Mouse (Mus musculus) intestine, embryonic 15.5 days (tissue): ENCODE results near the gene Plbd2. TPM values are rescaled to one million over a fixed set of nuclear protein-coding genes. Genes with fewer than 3 reads are reported as not detected.

Source experiments
- ATAC-seq: fragments of 200-750 bp; cut with Nextera tagmentation; 2 replicates; pipeline ENCODE4 v1.8.0; 2017; ENCODE audit warnings: moderate TSS enrichment, moderate library complexity
- H3K27ac ChIP-seq: fragments of 300-500 bp; sonication (generic); 2 replicates; pipeline ENCODE4 v1.5.1; 2015; ENCODE audit warnings: mild to moderate bottlenecking, inconsistent platforms
- H3K27me3 ChIP-seq: fragments of 300-500 bp; sonication (generic); replicated peaks from 2 replicates; pipeline ENCODE4 v1.6.1; 2015; ENCODE audit warnings: inconsistent platforms
- H3K36me3 ChIP-seq: fragments of 300-500 bp; sonication (generic); 2 replicates; pipeline ENCODE4 v1.6.1; 2015; ENCODE audit warnings: inconsistent platforms
- H3K4me1 ChIP-seq: fragments of 300-500 bp; sonication (generic); replicated peaks from 2 replicates; pipeline ENCODE4 v1.6.1; 2015; ENCODE audit warnings: inconsistent platforms
- H3K4me2 ChIP-seq: fragments of 300-500 bp; sonication (generic); replicated peaks from 2 replicates; pipeline ENCODE4 v1.6.1; 2015; ENCODE audit warnings: mild to moderate bottlenecking, inconsistent platforms
- H3K4me3 ChIP-seq: fragments of 300-500 bp; sonication (generic); replicated peaks from 2 replicates; pipeline ENCODE4 v1.5.1; 2015; ENCODE audit warnings: inconsistent platforms
- H3K9ac ChIP-seq: fragments of 300-500 bp; sonication (generic); 2 replicates; pipeline ENCODE4 v1.6.1; 2015; ENCODE audit warnings: inconsistent platforms
- H3K9me3 ChIP-seq: fragments of 300-500 bp; sonication (generic); 2 replicates; pipeline ENCODE4 v1.6.1; 2016; ENCODE audit warnings: inconsistent platforms
- WGBS: fragments of 180-500 bp; shearing (Covaris S2); methylation state at CpG from one replicate; pipeline ENCODE4 v1.1.7; 2015; 5-methylcytosine and 5-hydroxymethylcytosine counted together
- polyA plus RNA-seq: library from polyadenylated mRNA; unstranded; fragments of >200 nt; fragmentation: Nextera tagmentation; extraction: Ambion mirVana; gene quantifications from 2 replicates; pipeline ENCODE4 v1.2.1, GENCODE M21; 2015

Gene Plbd2
- polyA plus RNA-seq, 1 experiment from 2014 or later = 50.2 TPM

GRCm38 (mm10) chr5:120468830-120469229 lies 34.6 kb downstream of the Plbd2 start:
- no peak overlapping the region for H3K27ac ChIP-seq
- no peaks in the 10 kb centered on the region for H3K36me3 ChIP-seq
- WGBS = 69% methylated on average over 6 of the region's 6 CpGs
- no peak overlapping the region for H3K4me2 ChIP-seq
- H3K4me3 ChIP-seq = no peak overlapping the region
- H3K9me3 ChIP-seq = no peaks in the 10 kb centered on the region
- no peaks in the 10 kb centered on the region for H3K4me1 ChIP-seq
- no peaks in the 10 kb centered on the region for H3K27me3 ChIP-seq
- no peak overlapping the region for H3K9ac ChIP-seq
- ATAC-seq = no peak

GRCm38 (mm10) chr5:120468336-120468735 lies 35.1 kb downstream of the Plbd2 start:
- H3K4me3 ChIP-seq = no peak overlapping the region
- ATAC-seq = peak; percentile 39; the same call in 1 of the 2 replicates
- no peaks in the 10 kb centered on the region for H3K36me3 ChIP-seq
- H3K9me3 ChIP-seq = no peaks in the 10 kb centered on the region
- H3K27me3 ChIP-seq = no peaks in the 10 kb centered on the region
- no peak overlapping the region for H3K27ac ChIP-seq
- H3K9ac ChIP-seq = no peak overlapping the region
- WGBS = 60% methylated on average over 5 of the region's 5 CpGs
- no peak overlapping the region for H3K4me2 ChIP-seq
- H3K4me1 ChIP-seq = no peaks in the 10 kb centered on the region

GRCm38 (mm10) chr5:120467026-120467425 lies 36.4 kb downstream of the Plbd2 start:
- Histone ChIP-seq H3K27me3 (no peaks in the 10 kb centered on the region), H3K27ac (no peak overlapping the region), H3K4me2 (peak overlapping the region; percentile 40), H3K9ac (no peak overlapping the region; the same call in 1 of the 2 replicates), H3K9me3 (no peaks in the 10 kb centered on the region), H3K4me1 (no peaks in the 10 kb centered on the region), H3K36me3 (no peaks in the 10 kb centered on the region), H3K4me3 (peak overlapping the region; percentile 25)
- ATAC-seq = peak; percentile 46
- 6% methylated on average over 4 of the region's 4 CpGs for WGBS

- WGBS = 70% methylated on average over 6 of the region's 6 CpGs
- H3K4me3 ChIP-seq = no peak overlapping the region
- no peaks in the 10 kb centered on the region for H3K9me3 ChIP-seq
- no peak overlapping the region for H3K4me2 ChIP-seq
- no peak overlapping the region for H3K27ac ChIP-seq
- ATAC-seq = peak; percentile 47
- H3K9ac ChIP-seq = no peak overlapping the region
- no peaks in the 10 kb centered on the region for H3K36me3 ChIP-seq
- H3K4me1 ChIP-seq = no peaks in the 10 kb centered on the region
- no peaks in the 10 kb centered on the region for H3K27me3 ChIP-seq
These were observed 37.6 kb downstream of the Plbd2 start for GRCm38 (mm10) chr5:120465860-120466259.

GRCm38 (mm10) chr5:120465062-120465461 lies 38.4 kb downstream of the Plbd2 start:
- no peaks in the 10 kb centered on the region for H3K36me3 ChIP-seq
- H3K4me1 ChIP-seq = no peaks in the 10 kb centered on the region
- no peak overlapping the region for H3K4me3 ChIP-seq
- no peak for ATAC-seq
- 41% methylated on average over 5 of the region's 5 CpGs for WGBS
- no peaks in the 10 kb centered on the region for H3K27me3 ChIP-seq
- H3K4me2 ChIP-seq = no peak overlapping the region
- H3K9me3 ChIP-seq = no peaks in the 10 kb centered on the region
- H3K9ac ChIP-seq = no peak overlapping the region
- H3K27ac ChIP-seq = no peak overlapping the region

- no peak overlapping the region for H3K27ac ChIP-seq
- WGBS = 77% methylated on average over 4 of the region's 4 CpGs
These were observed 39.1 kb downstream of the Plbd2 start for GRCm38 (mm10) chr5:120464321-120464720.

GRCm38 (mm10) chr5:120461902-120462301 lies 41.5 kb downstream of the Plbd2 start:
- Histone ChIP-seq H3K36me3 (no peaks in the 10 kb centered on the region), H3K9ac (no peak overlapping the region), H3K4me2 (no peak overlapping the region), H3K4me3 (no peak overlapping the region), H3K9me3 (no peaks in the 10 kb centered on the region), H3K27me3 (no peaks in the 10 kb centered on the region), H3K27ac (no peak overlapping the region), H3K4me1 (no peaks in the 10 kb centered on the region)
- WGBS = 66% methylated on average over 15 of the region's 15 CpGs
- ATAC-seq = no peak

More at GRCm38 (mm10) chr5:120464321-120464720, 39.1 kb downstream of the Plbd2 start:
- Histone ChIP-seq H3K4me2 (no peak overlapping the region), H3K27me3 (no peaks in the 10 kb centered on the region), H3K4me3 (no peak overlapping the region), H3K9ac (no peak overlapping the region), H3K4me1 (no peaks in the 10 kb centered on the region), H3K9me3 (no peaks in the 10 kb centered on the region), H3K36me3 (no peaks in the 10 kb centered on the region)
- ATAC-seq = no peak

GRCm38 (mm10) chr5:120459133-120459532 lies 44.3 kb downstream of the Plbd2 start:
- H3K27ac ChIP-seq = no peak overlapping the region
- H3K9me3 ChIP-seq = no peaks in the 10 kb centered on the region
- WGBS = 74% methylated on average over 10 of the region's 10 CpGs
- H3K4me1 ChIP-seq = no peaks in the 10 kb centered on the region
- ATAC-seq = no peak
- no peak overlapping the region for H3K4me2 ChIP-seq
- no peak overlapping the region for H3K4me3 ChIP-seq
- H3K27me3 ChIP-seq = 0 out of 2 replicates have a peak, but pooled peaks cover 8% of the 10 kb centered on the region
- no peaks in the 10 kb centered on the region for H3K36me3 ChIP-seq
- no peak overlapping the region for H3K9ac ChIP-seq

GRCm38 (mm10) chr5:120457628-120458027 lies 45.8 kb downstream of the Plbd2 start:
- Histone ChIP-seq H3K4me3 (no peak overlapping the region), H3K27ac (no peak overlapping the region), H3K27me3 (0 out of 2 replicates have a peak, but pooled peaks cover 8% of the 10 kb centered on the region), H3K4me1 (no peaks in the 10 kb centered on the region), H3K9ac (no peak overlapping the region), H3K4me2 (no peak overlapping the region), H3K36me3 (no peaks in the 10 kb centered on the region), H3K9me3 (no peaks in the 10 kb centered on the region)
- ATAC-seq = peak; percentile 23
- WGBS = 7% methylated on average over 9 of the region's 9 CpGs

- Histone ChIP-seq H3K4me2 (no peak overlapping the region), H3K9me3 (no peaks in the 10 kb centered on the region), H3K27ac (no peak overlapping the region), H3K27me3 (0 out of 2 replicates have a peak, but pooled peaks cover 8% of the 10 kb centered on the region), H3K36me3 (no peaks in the 10 kb centered on the region), H3K4me3 (no peak overlapping the region), H3K4me1 (no peaks in the 10 kb centered on the region), H3K9ac (no peak overlapping the region)
- ATAC-seq = peak; percentile 13; the same call in 1 of the 2 replicates
- WGBS = 53% methylated on average over 7 of the region's 7 CpGs
These were observed 46.4 kb downstream of the Plbd2 start for GRCm38 (mm10) chr5:120456841-120457554.

- 0 out of 2 replicates have a peak, but pooled peaks have one; percentile 11 for ATAC-seq
- no peaks in the 10 kb centered on the region for H3K4me1 ChIP-seq
- 0 out of 2 replicates have a peak, but pooled peaks cover 8% of the 10 kb centered on the region for H3K27me3 ChIP-seq
- no peaks in the 10 kb centered on the region for H3K9me3 ChIP-seq
- no peak overlapping the region for H3K4me3 ChIP-seq
- H3K36me3 ChIP-seq = no peaks in the 10 kb centered on the region
- no peak overlapping the region for H3K9ac ChIP-seq
- no peak overlapping the region for H3K27ac ChIP-seq
- WGBS = 13% methylated on average over 1 of the region's 1 CpGs
- H3K4me2 ChIP-seq = no peak overlapping the region
These were observed 47.2 kb downstream of the Plbd2 start for GRCm38 (mm10) chr5:120456253-120456652.

- H3K9me3 ChIP-seq = no peaks in the 10 kb centered on the region
- H3K27ac ChIP-seq = no peak overlapping the region
- H3K4me3 ChIP-seq = no peak overlapping the region
- WGBS = 37% methylated on average over 14 of the region's 14 CpGs
- H3K27me3 ChIP-seq = 0 out of 2 replicates have a peak, but pooled peaks cover 8% of the 10 kb centered on the region
- no peak overlapping the region for H3K4me2 ChIP-seq
- no peak overlapping the region for H3K9ac ChIP-seq
- ATAC-seq = no peak
- no peaks in the 10 kb centered on the region for H3K36me3 ChIP-seq
- no peaks in the 10 kb centered on the region for H3K4me1 ChIP-seq
These were observed 48.6 kb downstream of the Plbd2 start for GRCm38 (mm10) chr5:120454756-120455337.
